Mouse (Mus musculus) neural tube, embryonic 12.5 days (tissue): ENCODE data around the gene Sox12. TPM values are rescaled to one million over a fixed set of nuclear protein-coding genes. Genes with fewer than 3 reads are reported as not detected.
"Not testable (repeated sequence)": the region's sequence is repeated elsewhere in the genome, so short reads cannot be mapped to it uniquely, and the experiment has no call there.

Source experiments
- ATAC-seq: fragments of 200-750 bp; cut with Nextera tagmentation; 2 replicates; pipeline ENCODE4 v1.8.0; 2017; ENCODE audit warnings: low read depth, mild to moderate bottlenecking, moderate TSS enrichment, moderate library complexity; ENCODE audit not compliant: low FRiP score
- H3K27ac ChIP-seq: fragments of 300-500 bp; sonication (generic); 2 replicates; pipeline ENCODE4 v1.5.1; 2016
- H3K27me3 ChIP-seq: fragments of 300-500 bp; sonication (generic); replicated peaks from 2 replicates; pipeline ENCODE4 v1.6.1; 2016; ENCODE audit warnings: mild to moderate bottlenecking
- H3K36me3 ChIP-seq: fragments of 300-500 bp; sonication (generic); 2 replicates; pipeline ENCODE4 v1.6.1; 2016; ENCODE audit warnings: mild to moderate bottlenecking
- H3K4me1 ChIP-seq: fragments of 300-500 bp; sonication (generic); 2 replicates; pipeline ENCODE4 v1.6.1; 2016
- H3K4me2 ChIP-seq: fragments of 300-500 bp; sonication (generic); replicated peaks from 2 replicates; pipeline ENCODE4 v1.6.1; 2016; ENCODE audit warnings: mild to moderate bottlenecking
- H3K4me3 ChIP-seq: fragments of 300-500 bp; sonication (generic); 2 replicates; pipeline ENCODE4 v1.5.1; 2016
- H3K9ac ChIP-seq: fragments of 300-500 bp; sonication (generic); 2 replicates; pipeline ENCODE4 v1.6.1; 2016; ENCODE audit warnings: mild to moderate bottlenecking
- H3K9me3 ChIP-seq: fragments of 300-500 bp; sonication (generic); 2 replicates; pipeline ENCODE4 v1.6.1; 2016; ENCODE audit warnings: mild to moderate bottlenecking
- WGBS: fragments of 180-500 bp; shearing (Covaris S2); methylation state at CpG from one replicate; pipeline ENCODE4 v1.1.7; 2016; 5-methylcytosine and 5-hydroxymethylcytosine counted together
- polyA plus RNA-seq: library from polyadenylated mRNA; unstranded; fragments of >200 nt; fragmentation: Nextera tagmentation; extraction: Ambion mirVana; gene quantifications from 2 replicates; pipeline ENCODE4 v1.2.1, GENCODE M21; 2016

The Sox12 gene
- polyA plus RNA-seq: 18.5 and 18.9 TPM in 2 replicates

- H3K4me2 ChIP-seq: peak within 1 kb of the TSS; percentile 84
- under 1% methylated on average over 92 of the region's 104 CpGs for WGBS
- peak within 1 kb of the TSS; percentile 94 for H3K4me3 ChIP-seq
- peak within 1 kb of the TSS; percentile 98 for H3K27ac ChIP-seq
- H3K4me1 ChIP-seq: peaks cover 37% of the 10 kb centered on the region
- H3K9ac ChIP-seq: peak within 1 kb of the TSS; percentile 97
- H3K27me3 ChIP-seq: no peaks in the 10 kb centered on the region
- peak; percentile 70 for ATAC-seq
- H3K9me3 ChIP-seq: no peaks in the 10 kb centered on the region
- H3K36me3 ChIP-seq: peaks cover 4% of the 10 kb centered on the region
Measured at GRCm38 (mm10) chr2:152397680-152398435, at the start of gene Sox12. Gene Sox12, minus strand, starts transcription at chr2:152398063.

- ATAC-seq: no peak
- Histone ChIP-seq H3K36me3 (no peaks in the 10 kb centered on the region), H3K4me3 (no peak overlapping the region), H3K4me2 (no peak overlapping the region), H3K9me3 (no peaks in the 10 kb centered on the region), H3K27ac (no peak overlapping the region), H3K9ac (no peak overlapping the region), H3K4me1 (no peaks in the 10 kb centered on the region), H3K27me3 (0 out of 2 replicates have a peak, but pooled peaks cover 2% of the 10 kb centered on the region)
- 55% methylated on average over 5 of the region's 5 CpGs for WGBS
Measured at GRCm38 (mm10) chr2:152447461-152447860, 49.6 kb upstream of the Sox12 start.

GRCm38 (mm10) chr2:152446642-152447041 is 48.8 kb upstream of the Sox12 start:
- Histone ChIP-seq H3K4me2 (no peak overlapping the region), H3K27me3 (no peaks in the 10 kb centered on the region), H3K9ac (no peak overlapping the region), H3K9me3 (no peaks in the 10 kb centered on the region), H3K4me1 (no peaks in the 10 kb centered on the region), H3K4me3 (no peak overlapping the region), H3K36me3 (no peaks in the 10 kb centered on the region), H3K27ac (no peak overlapping the region)
- 76% methylated on average over 2 of the region's 2 CpGs for whole genome bisulfite sequencing
- no peak for ATAC-seq

- no peak for ATAC-seq
- no peaks in the 10 kb centered on the region for H3K27me3 ChIP-seq
- no peaks in the 10 kb centered on the region for H3K36me3 ChIP-seq
- H3K27ac ChIP-seq: no peak overlapping the region
- H3K9ac ChIP-seq: no peak overlapping the region
- H3K9me3 ChIP-seq: no peaks in the 10 kb centered on the region
- H3K4me1 ChIP-seq: no peaks in the 10 kb centered on the region
- H3K4me3 ChIP-seq: no peak overlapping the region
- no peak overlapping the region for H3K4me2 ChIP-seq
- WGBS: 85% methylated on average over 8 of the region's 8 CpGs
Measured at GRCm38 (mm10) chr2:152443281-152443680, 45.4 kb upstream of the Sox12 start.

- Histone ChIP-seq H3K4me2 (no peak overlapping the region), H3K4me3 (no peak overlapping the region), H3K27ac (no peak overlapping the region), H3K27me3 (no peaks in the 10 kb centered on the region), H3K36me3 (no peaks in the 10 kb centered on the region), H3K4me1 (no peaks in the 10 kb centered on the region), H3K9me3 (no peaks in the 10 kb centered on the region), H3K9ac (no peak overlapping the region)
- WGBS: 75% methylated on average over 4 of the region's 4 CpGs
- ATAC-seq: no peak
Measured at GRCm38 (mm10) chr2:152442322-152442721, 44.5 kb upstream of the Sox12 start.

GRCm38 (mm10) chr2:152439833-152440232 is 42.0 kb upstream of the Sox12 start:
- Histone ChIP-seq H3K27me3 (no peaks in the 10 kb centered on the region), H3K36me3 (no peaks in the 10 kb centered on the region), H3K9me3 (no peaks in the 10 kb centered on the region), H3K4me2 (no peak overlapping the region), H3K4me3 (no peak overlapping the region), H3K9ac (no peak overlapping the region), H3K4me1 (no peaks in the 10 kb centered on the region), H3K27ac (no peak overlapping the region)
- 82% methylated on average over 2 of the region's 2 CpGs for WGBS
- no peak for ATAC-seq

- H3K4me2 ChIP-seq: no peak overlapping the region
- H3K9me3 ChIP-seq: no peaks in the 10 kb centered on the region
- no peak for ATAC-seq
- no peak overlapping the region for H3K9ac ChIP-seq
- H3K4me3 ChIP-seq: no peak overlapping the region
- 58% methylated on average over 1 of the region's 1 CpGs for WGBS
- no peaks in the 10 kb centered on the region for H3K27me3 ChIP-seq
- no peak overlapping the region for H3K27ac ChIP-seq
- no peaks in the 10 kb centered on the region for H3K4me1 ChIP-seq
- H3K36me3 ChIP-seq: no peaks in the 10 kb centered on the region
Measured at GRCm38 (mm10) chr2:152438963-152439362, 41.1 kb upstream of the Sox12 start.

- 3% methylated on average over 23 of the region's 23 CpGs for WGBS
- peak; percentile 82 for ATAC-seq
- no peak overlapping the region for H3K27ac ChIP-seq
Measured at GRCm38 (mm10) chr2:152436983-152437860, 39.4 kb upstream of the Sox12 start.

GRCm38 (mm10) chr2:152436405-152436901 is 38.6 kb upstream of the Sox12 start:
- no peak for ATAC-seq

More at GRCm38 (mm10) chr2:152436983-152437860, 39.4 kb upstream of the Sox12 start:
- Histone ChIP-seq H3K9me3 (no peaks in the 10 kb centered on the region), H3K9ac (peak overlapping the region; percentile 38; the same call in 1 of the 2 replicates), H3K4me3 (peak overlapping the region; percentile 20), H3K4me2 (peak overlapping the region; percentile 61), H3K4me1 (no peaks in the 10 kb centered on the region), H3K36me3 (no peaks in the 10 kb centered on the region), H3K27me3 (no peaks in the 10 kb centered on the region)

GRCm38 (mm10) chr2:152428481-152428880 is 30.6 kb upstream of the Sox12 start:
- not testable (repeated sequence) for H3K4me2 ChIP-seq, H3K36me3 ChIP-seq, H3K9ac ChIP-seq, H3K4me3 ChIP-seq, H3K9me3 ChIP-seq, H3K4me1 ChIP-seq, H3K27ac ChIP-seq, H3K27me3 ChIP-seq, ATAC-seq
- WGBS: 91% methylated on average over 2 of the region's 2 CpGs

More at GRCm38 (mm10) chr2:152436405-152436901, 38.6 kb upstream of the Sox12 start:
- 81% methylated on average over 7 of the region's 7 CpGs for WGBS
- H3K36me3 ChIP-seq: no peaks in the 10 kb centered on the region
- H3K4me1 ChIP-seq: no peaks in the 10 kb centered on the region
- no peak overlapping the region for H3K4me3 ChIP-seq
- H3K27me3 ChIP-seq: no peaks in the 10 kb centered on the region
- no peak overlapping the region for H3K4me2 ChIP-seq
- no peaks in the 10 kb centered on the region for H3K9me3 ChIP-seq
- no peak overlapping the region for H3K27ac ChIP-seq
- no peak overlapping the region for H3K9ac ChIP-seq

GRCm38 (mm10) chr2:152427493-152427892 is 29.6 kb upstream of the Sox12 start:
- Histone ChIP-seq H3K9me3 (no peaks in the 10 kb centered on the region), H3K4me1 (0 out of 2 replicates have a peak, but pooled peaks cover 4% of the 10 kb centered on the region), H3K9ac (no peak overlapping the region), H3K27ac (no peak overlapping the region), H3K27me3 (no peaks in the 10 kb centered on the region), H3K4me2 (0 out of 2 replicates have a peak overlapping the region, but pooled peaks have one; percentile 2), H3K36me3 (no peaks in the 10 kb centered on the region), H3K4me3 (no peak overlapping the region)
- WGBS: 6% methylated on average over 12 of the region's 12 CpGs
- no peak for ATAC-seq

- H3K4me2 ChIP-seq: peak overlapping the region; percentile 94
- H3K36me3 ChIP-seq: no peaks in the 10 kb centered on the region
- H3K9me3 ChIP-seq: no peaks in the 10 kb centered on the region
- no peak overlapping the region for H3K27ac ChIP-seq
- WGBS: 94% methylated on average over 3 of the region's 3 CpGs
- H3K9ac ChIP-seq: no peak overlapping the region
- no peak for ATAC-seq
- H3K4me1 ChIP-seq: peaks cover 24% of the 10 kb centered on the region
- H3K4me3 ChIP-seq: no peak overlapping the region
- H3K27me3 ChIP-seq: no peaks in the 10 kb centered on the region
Measured at GRCm38 (mm10) chr2:152415786-152416185, 17.9 kb upstream of the Sox12 start.
